Mouse (Mus musculus) intestine, embryonic 15.5 days (tissue): ENCODE data around the gene Srgap2. TPM values are rescaled to one million over a fixed set of nuclear protein-coding genes. Genes with fewer than 3 reads are reported as not detected.

Source experiments
- ATAC-seq: fragments of 200-750 bp; cut with Nextera tagmentation; 2 replicates; pipeline ENCODE4 v1.8.0; 2017; ENCODE audit warnings: moderate TSS enrichment, moderate library complexity
- H3K27ac ChIP-seq: fragments of 300-500 bp; sonication (generic); 2 replicates; pipeline ENCODE4 v1.5.1; 2015; ENCODE audit warnings: mild to moderate bottlenecking, inconsistent platforms
- H3K27me3 ChIP-seq: fragments of 300-500 bp; sonication (generic); replicated peaks from 2 replicates; pipeline ENCODE4 v1.6.1; 2015; ENCODE audit warnings: inconsistent platforms
- H3K36me3 ChIP-seq: fragments of 300-500 bp; sonication (generic); 2 replicates; pipeline ENCODE4 v1.6.1; 2015; ENCODE audit warnings: inconsistent platforms
- H3K4me1 ChIP-seq: fragments of 300-500 bp; sonication (generic); replicated peaks from 2 replicates; pipeline ENCODE4 v1.6.1; 2015; ENCODE audit warnings: inconsistent platforms
- H3K4me2 ChIP-seq: fragments of 300-500 bp; sonication (generic); replicated peaks from 2 replicates; pipeline ENCODE4 v1.6.1; 2015; ENCODE audit warnings: mild to moderate bottlenecking, inconsistent platforms
- H3K4me3 ChIP-seq: fragments of 300-500 bp; sonication (generic); replicated peaks from 2 replicates; pipeline ENCODE4 v1.5.1; 2015; ENCODE audit warnings: inconsistent platforms
- H3K9ac ChIP-seq: fragments of 300-500 bp; sonication (generic); 2 replicates; pipeline ENCODE4 v1.6.1; 2015; ENCODE audit warnings: inconsistent platforms
- H3K9me3 ChIP-seq: fragments of 300-500 bp; sonication (generic); 2 replicates; pipeline ENCODE4 v1.6.1; 2016; ENCODE audit warnings: inconsistent platforms
- WGBS: fragments of 180-500 bp; shearing (Covaris S2); methylation state at CpG from one replicate; pipeline ENCODE4 v1.1.7; 2015; 5-methylcytosine and 5-hydroxymethylcytosine counted together
- polyA plus RNA-seq: library from polyadenylated mRNA; unstranded; fragments of >200 nt; fragmentation: Nextera tagmentation; extraction: Ambion mirVana; gene quantifications from 2 replicates; pipeline ENCODE4 v1.2.1, GENCODE M21; 2015

The Srgap2 gene
- polyA plus RNA-seq, 1 experiment from 2014 or later, result 7.9 TPM

GRCm38 (mm10) chr1:131365832-131366231, 161.3 kb downstream of the Srgap2 start:
- Histone ChIP-seq H3K4me3 (no peak overlapping the region), H3K36me3 (no peaks in the 10 kb centered on the region), H3K27ac (no peak overlapping the region), H3K9me3 (no peaks in the 10 kb centered on the region), H3K4me1 (no peaks in the 10 kb centered on the region), H3K9ac (no peak overlapping the region), H3K4me2 (no peak overlapping the region), H3K27me3 (no peaks in the 10 kb centered on the region)
- ATAC-seq, result no peak
- WGBS, result 78% methylated on average over 1 of the region's 1 CpGs

- Histone ChIP-seq H3K4me2 (no peak overlapping the region), H3K4me1 (no peaks in the 10 kb centered on the region), H3K27me3 (no peaks in the 10 kb centered on the region), H3K36me3 (no peaks in the 10 kb centered on the region), H3K4me3 (no peak overlapping the region), H3K27ac (no peak overlapping the region), H3K9me3 (no peaks in the 10 kb centered on the region), H3K9ac (no peak overlapping the region)
- ATAC-seq, result no peak
- WGBS, result 86% methylated on average over 3 of the region's 3 CpGs
These were observed 162.7 kb downstream of the Srgap2 start for GRCm38 (mm10) chr1:131364432-131364831.

- Histone ChIP-seq H3K36me3 (no peaks in the 10 kb centered on the region), H3K4me3 (no peak overlapping the region), H3K9ac (no peak overlapping the region), H3K27me3 (no peaks in the 10 kb centered on the region), H3K4me2 (no peak overlapping the region), H3K4me1 (no peaks in the 10 kb centered on the region), H3K9me3 (no peaks in the 10 kb centered on the region), H3K27ac (no peak overlapping the region)
- no peak for ATAC-seq
- WGBS, result 68% methylated on average over 3 of the region's 3 CpGs
These were observed 163.3 kb downstream of the Srgap2 start for GRCm38 (mm10) chr1:131363887-131364286.

- Histone ChIP-seq H3K27me3 (no peaks in the 10 kb centered on the region), H3K4me3 (no peak overlapping the region), H3K4me2 (no peak overlapping the region), H3K36me3 (no peaks in the 10 kb centered on the region), H3K9me3 (no peaks in the 10 kb centered on the region), H3K27ac (no peak overlapping the region), H3K4me1 (no peaks in the 10 kb centered on the region), H3K9ac (no peak overlapping the region)
- 89% methylated on average over 2 of the region's 2 CpGs for WGBS
- no peak for ATAC-seq
These were observed 165.1 kb downstream of the Srgap2 start for GRCm38 (mm10) chr1:131362089-131362488.

- H3K36me3 ChIP-seq, result no peaks in the 10 kb centered on the region
- no peaks in the 10 kb centered on the region for H3K4me1 ChIP-seq
- H3K4me2 ChIP-seq, result no peak overlapping the region
- no peak for ATAC-seq
- H3K9me3 ChIP-seq, result no peaks in the 10 kb centered on the region
- H3K4me3 ChIP-seq, result no peak overlapping the region
- 91% methylated on average over 3 of the region's 3 CpGs for WGBS
- H3K27me3 ChIP-seq, result no peaks in the 10 kb centered on the region
- no peak overlapping the region for H3K9ac ChIP-seq
- no peak overlapping the region for H3K27ac ChIP-seq
These were observed 166.4 kb downstream of the Srgap2 start for GRCm38 (mm10) chr1:131360800-131361199.

GRCm38 (mm10) chr1:131359609-131360008, 167.5 kb downstream of the Srgap2 start:
- no peaks in the 10 kb centered on the region for H3K4me1 ChIP-seq
- H3K27me3 ChIP-seq, result no peaks in the 10 kb centered on the region
- no peak overlapping the region for H3K4me3 ChIP-seq
- no peaks in the 10 kb centered on the region for H3K9me3 ChIP-seq
- H3K36me3 ChIP-seq, result peaks cover 3% of the 10 kb centered on the region; the same call in 1 of the 2 replicates
- WGBS, result 94% methylated on average over 1 of the region's 1 CpGs
- H3K27ac ChIP-seq, result no peak overlapping the region
- ATAC-seq, result no peak
- H3K9ac ChIP-seq, result no peak overlapping the region
- no peak overlapping the region for H3K4me2 ChIP-seq

- H3K9me3 ChIP-seq, result no peaks in the 10 kb centered on the region
- H3K27ac ChIP-seq, result no peak overlapping the region
- H3K4me2 ChIP-seq, result no peak overlapping the region
- H3K36me3 ChIP-seq, result peaks cover 3% of the 10 kb centered on the region; the same call in 1 of the 2 replicates
- 89% methylated on average over 1 of the region's 1 CpGs for WGBS
- no peaks in the 10 kb centered on the region for H3K4me1 ChIP-seq
- H3K9ac ChIP-seq, result no peak overlapping the region
- no peak for ATAC-seq
- H3K4me3 ChIP-seq, result no peak overlapping the region
- no peaks in the 10 kb centered on the region for H3K27me3 ChIP-seq
These were observed 169.9 kb downstream of the Srgap2 start for GRCm38 (mm10) chr1:131357213-131357612.

GRCm38 (mm10) chr1:131351436-131351835, 175.7 kb downstream of the Srgap2 start:
- ATAC-seq, result no peak
- Histone ChIP-seq H3K4me3 (no peak overlapping the region), H3K4me1 (no peaks in the 10 kb centered on the region), H3K27me3 (no peaks in the 10 kb centered on the region), H3K4me2 (no peak overlapping the region), H3K9ac (no peak overlapping the region), H3K36me3 (peaks cover 6% of the 10 kb centered on the region; the same call in 1 of the 2 replicates), H3K9me3 (no peaks in the 10 kb centered on the region), H3K27ac (no peak overlapping the region)
- WGBS, result 69% methylated on average over 2 of the region's 2 CpGs

- WGBS, result 74% methylated on average over 1 of the region's 1 CpGs
- ATAC-seq, result no peak
- Histone ChIP-seq H3K36me3 (0 out of 2 replicates have a peak, but pooled peaks cover 3% of the 10 kb centered on the region), H3K27me3 (no peaks in the 10 kb centered on the region), H3K4me2 (no peak overlapping the region), H3K9ac (no peak overlapping the region), H3K27ac (no peak overlapping the region), H3K4me1 (no peaks in the 10 kb centered on the region), H3K9me3 (no peaks in the 10 kb centered on the region), H3K4me3 (no peak overlapping the region)
These were observed 177.1 kb downstream of the Srgap2 start for GRCm38 (mm10) chr1:131349993-131350510.

GRCm38 (mm10) chr1:131347708-131348107, 179.4 kb downstream of the Srgap2 start:
- 0 out of 2 replicates have a peak, but pooled peaks cover 3% of the 10 kb centered on the region for H3K36me3 ChIP-seq
- H3K27ac ChIP-seq, result no peak overlapping the region
- no peaks in the 10 kb centered on the region for H3K4me1 ChIP-seq
- H3K9ac ChIP-seq, result no peak overlapping the region
- no peak for ATAC-seq
- H3K27me3 ChIP-seq, result no peaks in the 10 kb centered on the region
- H3K4me2 ChIP-seq, result no peak overlapping the region
- WGBS, result 68% methylated on average over 2 of the region's 2 CpGs
- no peaks in the 10 kb centered on the region for H3K9me3 ChIP-seq
- no peak overlapping the region for H3K4me3 ChIP-seq

- Histone ChIP-seq H3K27me3 (no peaks in the 10 kb centered on the region), H3K36me3 (0 out of 2 replicates have a peak, but pooled peaks cover 3% of the 10 kb centered on the region), H3K4me3 (no peak overlapping the region), H3K9me3 (no peaks in the 10 kb centered on the region), H3K4me2 (no peak overlapping the region), H3K9ac (no peak overlapping the region), H3K27ac (no peak overlapping the region), H3K4me1 (no peaks in the 10 kb centered on the region)
- no peak for ATAC-seq
- WGBS, result 83% methylated on average over 1 of the region's 1 CpGs
These were observed 180.1 kb downstream of the Srgap2 start for GRCm38 (mm10) chr1:131346916-131347555.

GRCm38 (mm10) chr1:131345422-131346419, 181.4 kb downstream of the Srgap2 start:
- no peaks in the 10 kb centered on the region for H3K4me1 ChIP-seq
- 0 out of 2 replicates have a peak, but pooled peaks cover 3% of the 10 kb centered on the region for H3K36me3 ChIP-seq
- H3K9ac ChIP-seq, result no peak overlapping the region
- no peaks in the 10 kb centered on the region for H3K27me3 ChIP-seq
- no peak overlapping the region for H3K4me3 ChIP-seq
- ATAC-seq, result no peak
- WGBS, result 61% methylated on average over 5 of the region's 5 CpGs
- no peak overlapping the region for H3K4me2 ChIP-seq
- no peak overlapping the region for H3K27ac ChIP-seq
- H3K9me3 ChIP-seq, result no peaks in the 10 kb centered on the region
